Mouse (Mus musculus): ENCODE data around the gene Slc4a1ap. TPM values are rescaled to one million over a fixed set of nuclear protein-coding genes. Genes with fewer than 3 reads are reported as not detected.

The Slc4a1ap gene
- polyA plus RNA-seq, 1 experiment from 2014 or later: 15.0 TPM

- ATAC-seq (no peak), DNase-seq (ENCODE audit: low spot score) (no peak)
- 88% methylated on average over 3 of the region's 3 CpGs for WGBS
- Histone ChIP-seq H3K9me3 (ENCODE audit: low read length) (no peaks in the 10 kb centered on the region), H3K9ac (replicated peaks; ENCODE audit: low read depth) (no peak overlapping the region), H3K27me3 (replicated peaks; ENCODE audit: insufficient read depth, low read length) (no peaks in the 10 kb centered on the region), H3K4me3 (ENCODE audit: low read depth, low read length) (no peak overlapping the region), H3K4me2 (replicated peaks; ENCODE audit: low read depth, low read length) (no peak overlapping the region), H3K4me1 (ENCODE audit: insufficient read depth, low read depth, low read length) (no peaks in the 10 kb centered on the region; the same call in 1 of the 2 replicates), H3K36me3 (ENCODE audit: insufficient read depth, low read length) (no peaks in the 10 kb centered on the region), H3K27ac (ENCODE audit: low read length) (no peak overlapping the region)
- TF ChIP-seq CTCF (IDR thresholded peaks at IDR 0.05): no peak
- TF ChIP-seq EP300 (IDR thresholded peaks at IDR 0.05): no peak
Observed at GRCm38 (mm10) chr5:31573722-31574121, 46.9 kb downstream of the Slc4a1ap start.

GRCm38 (mm10) chr5:31576539-31576975 lies 49.8 kb downstream of the Slc4a1ap start:
- Histone ChIP-seq H3K4me2 (replicated peaks; ENCODE audit: low read depth, low read length) (no peak overlapping the region), H3K4me1 (ENCODE audit: insufficient read depth, low read depth, low read length) (no peaks in the 10 kb centered on the region; the same call in 1 of the 2 replicates), H3K4me3 (ENCODE audit: low read depth, low read length) (no peak overlapping the region), H3K27me3 (replicated peaks; ENCODE audit: insufficient read depth, low read length) (no peaks in the 10 kb centered on the region), H3K36me3 (ENCODE audit: insufficient read depth, low read length) (no peaks in the 10 kb centered on the region), H3K27ac (ENCODE audit: low read length) (peak overlapping the region; percentile 47; the same call in 1 of the 2 replicates), H3K9ac (replicated peaks; ENCODE audit: low read depth) (no peak overlapping the region), H3K9me3 (ENCODE audit: low read length) (no peaks in the 10 kb centered on the region)
- 50% methylated on average over 7 of the region's 7 CpGs for WGBS
- peak; percentile 84 for DNase-seq (ENCODE audit: low spot score)
- peak; percentile 98 for ATAC-seq
- TF ChIP-seq CTCF (IDR thresholded peaks at IDR 0.05) (no peak), EP300 (IDR thresholded peaks at IDR 0.05) (peak; percentile 68)

DNA sequence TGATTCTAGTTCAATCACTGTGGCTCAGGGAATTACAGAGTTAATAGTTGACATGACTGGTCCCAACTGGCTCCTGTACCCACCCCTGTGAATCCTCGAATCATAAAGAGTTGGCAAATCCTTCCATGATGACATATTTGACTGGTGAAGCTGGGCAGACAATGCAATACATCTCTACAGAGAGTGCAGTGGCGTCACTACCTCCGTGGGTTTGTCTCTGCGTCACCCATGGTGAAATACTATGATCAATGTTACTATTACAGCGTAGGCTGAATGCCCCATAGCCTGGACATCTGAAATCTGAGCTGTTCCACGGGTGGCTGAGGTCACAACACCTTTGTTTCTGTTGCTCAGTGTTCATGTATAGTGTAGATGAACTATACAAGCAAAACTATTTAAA lies 54.5 kb downstream of the Slc4a1ap start:
- Histone ChIP-seq H3K4me3 (ENCODE audit: low read depth, low read length) (no peak overlapping the region), H3K9ac (replicated peaks; ENCODE audit: low read depth) (no peak overlapping the region), H3K4me2 (replicated peaks; ENCODE audit: low read depth, low read length) (no peak overlapping the region), H3K27me3 (replicated peaks; ENCODE audit: insufficient read depth, low read length) (no peaks in the 10 kb centered on the region), H3K4me1 (ENCODE audit: insufficient read depth, low read depth, low read length) (no peaks in the 10 kb centered on the region), H3K27ac (ENCODE audit: low read length) (no peak overlapping the region), H3K36me3 (ENCODE audit: insufficient read depth, low read length) (no peaks in the 10 kb centered on the region), H3K9me3 (ENCODE audit: low read length) (no peaks in the 10 kb centered on the region; the same call in 1 of the 2 replicates)
- TF ChIP-seq EP300 (IDR thresholded peaks at IDR 0.05) (no peak), CTCF (IDR thresholded peaks at IDR 0.05) (no peak)
- ATAC-seq: no peak
- no peak for DNase-seq (ENCODE audit: low spot score)
- 59% methylated on average over 6 of the region's 6 CpGs for WGBS

DNA sequence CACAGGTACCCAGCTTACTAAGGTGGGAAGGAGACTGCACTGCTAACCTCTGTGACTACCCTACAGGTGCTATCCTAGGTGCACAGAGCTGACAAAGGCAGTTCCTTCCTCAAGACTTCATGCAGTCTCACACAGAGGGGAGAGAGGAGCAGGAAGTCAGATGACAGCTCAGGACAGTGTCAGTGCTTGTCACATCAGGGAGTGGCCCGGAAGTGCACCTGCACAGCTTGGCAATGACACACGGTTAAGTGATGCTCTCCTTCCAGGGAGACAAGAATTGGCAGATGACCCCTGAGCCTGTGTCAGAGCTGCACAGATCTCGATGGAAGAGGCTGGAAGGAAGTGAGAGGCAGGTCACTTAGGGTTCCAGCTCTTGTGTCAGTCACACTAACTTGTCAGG lies 55.1 kb downstream of the Slc4a1ap start:
- Histone ChIP-seq H3K9ac (replicated peaks; ENCODE audit: low read depth) (no peak overlapping the region), H3K27ac (ENCODE audit: low read length) (no peak overlapping the region), H3K4me3 (ENCODE audit: low read depth, low read length) (no peak overlapping the region), H3K9me3 (ENCODE audit: low read length) (no peaks in the 10 kb centered on the region; the same call in 1 of the 2 replicates), H3K4me2 (replicated peaks; ENCODE audit: low read depth, low read length) (no peak overlapping the region), H3K36me3 (ENCODE audit: insufficient read depth, low read length) (no peaks in the 10 kb centered on the region), H3K27me3 (replicated peaks; ENCODE audit: insufficient read depth, low read length) (no peaks in the 10 kb centered on the region), H3K4me1 (ENCODE audit: insufficient read depth, low read depth, low read length) (no peaks in the 10 kb centered on the region)
- DNase-seq (ENCODE audit: low spot score) (no peak), ATAC-seq (no peak)
- 39% methylated on average over 3 of the region's 3 CpGs for WGBS
- TF ChIP-seq EP300 (IDR thresholded peaks at IDR 0.05) (no peak), CTCF (IDR thresholded peaks at IDR 0.05) (no peak)

DNA sequence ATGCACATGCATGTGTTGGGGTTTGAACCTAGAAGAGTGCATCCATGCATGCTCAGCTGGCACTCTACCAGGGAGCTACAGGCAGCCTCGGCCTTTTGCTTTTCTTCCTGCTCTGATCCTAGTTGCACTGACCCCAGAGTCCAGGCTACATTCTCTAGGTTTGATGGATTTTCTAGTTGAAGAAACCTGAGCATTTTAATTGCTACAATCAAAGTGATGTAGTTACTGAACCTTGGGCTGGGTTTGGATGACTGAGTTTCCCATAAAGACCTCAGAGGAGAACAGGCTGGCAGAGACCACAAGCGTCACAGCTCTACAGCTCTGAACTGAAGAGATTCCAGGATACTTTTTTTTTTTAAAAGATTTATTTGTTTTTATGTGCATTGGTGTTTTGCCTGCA lies 56.5 kb downstream of the Slc4a1ap start:
- ATAC-seq: no peak
- H3K27ac ChIP-seq (ENCODE audit: low read length): no peak overlapping the region
- TF ChIP-seq CTCF (IDR thresholded peaks at IDR 0.05): no peak
- no peak for TF ChIP-seq EP300 (IDR thresholded peaks at IDR 0.05)

DNA sequence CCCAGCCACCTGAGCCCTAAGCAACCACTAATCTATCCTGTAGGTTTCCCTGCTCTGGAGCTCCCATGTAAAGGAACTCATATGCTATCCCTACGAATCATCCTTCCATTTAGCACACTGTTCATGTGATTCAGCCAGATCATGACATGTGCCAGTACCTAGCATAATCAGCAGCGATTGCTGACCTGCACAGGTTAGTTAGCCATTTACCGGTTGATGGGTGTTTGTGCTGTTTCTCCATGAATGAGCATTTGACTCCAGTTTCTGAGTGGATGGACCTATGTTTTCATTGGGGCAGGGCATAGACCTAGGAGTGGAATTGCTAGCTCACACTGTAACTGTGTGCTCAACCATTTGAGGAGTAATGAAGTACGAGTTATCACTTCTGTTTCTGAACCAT lies 58.7 kb downstream of the Slc4a1ap start:
- H3K4me1 ChIP-seq (ENCODE audit: insufficient read depth, low read depth, low read length): no peaks in the 10 kb centered on the region
- H3K9ac ChIP-seq (replicated peaks; ENCODE audit: low read depth): no peak overlapping the region
- no peaks in the 10 kb centered on the region for H3K27me3 ChIP-seq (replicated peaks; ENCODE audit: insufficient read depth, low read length)
- TF ChIP-seq EP300 (IDR thresholded peaks at IDR 0.05) (no peak), CTCF (IDR thresholded peaks at IDR 0.05) (no peak)
- no peaks in the 10 kb centered on the region for H3K36me3 ChIP-seq (ENCODE audit: insufficient read depth, low read length)
- WGBS: 95% methylated on average over 4 of the region's 4 CpGs
- H3K4me3 ChIP-seq (ENCODE audit: low read depth, low read length): no peak overlapping the region
- ATAC-seq (no peak), DNase-seq (ENCODE audit: low spot score) (no peak)
- no peak overlapping the region for H3K4me2 ChIP-seq (replicated peaks; ENCODE audit: low read depth, low read length)
- no peak overlapping the region for H3K27ac ChIP-seq (ENCODE audit: low read length)
- H3K9me3 ChIP-seq (ENCODE audit: low read length): no peaks in the 10 kb centered on the region; the same call in 1 of the 2 replicates

More for the DNA sequence above, 56.5 kb downstream of the Slc4a1ap start:
- H3K36me3 ChIP-seq (ENCODE audit: insufficient read depth, low read length): no peaks in the 10 kb centered on the region
- H3K4me2 ChIP-seq (replicated peaks; ENCODE audit: low read depth, low read length): no peak overlapping the region
- no peak overlapping the region for H3K4me3 ChIP-seq (ENCODE audit: low read depth, low read length)
- H3K9me3 ChIP-seq (ENCODE audit: low read length): no peaks in the 10 kb centered on the region; the same call in 1 of the 2 replicates
- no peaks in the 10 kb centered on the region for H3K4me1 ChIP-seq (ENCODE audit: insufficient read depth, low read depth, low read length)
- no peaks in the 10 kb centered on the region for H3K27me3 ChIP-seq (replicated peaks; ENCODE audit: insufficient read depth, low read length)
- no peak for DNase-seq (ENCODE audit: low spot score)
- 78% methylated on average over 2 of the region's 2 CpGs for WGBS
- H3K9ac ChIP-seq (replicated peaks; ENCODE audit: low read depth): no peak overlapping the region

GRCm38 (mm10) chr5:31588016-31588415 lies 61.2 kb downstream of the Slc4a1ap start:
- Histone ChIP-seq H3K36me3 (ENCODE audit: insufficient read depth, low read length) (no peaks in the 10 kb centered on the region), H3K27ac (ENCODE audit: low read length) (no peak overlapping the region), H3K9me3 (ENCODE audit: low read length) (no peaks in the 10 kb centered on the region; the same call in 1 of the 2 replicates), H3K27me3 (replicated peaks; ENCODE audit: insufficient read depth, low read length) (no peaks in the 10 kb centered on the region), H3K4me1 (ENCODE audit: insufficient read depth, low read depth, low read length) (no peaks in the 10 kb centered on the region), H3K9ac (replicated peaks; ENCODE audit: low read depth) (no peak overlapping the region), H3K4me2 (replicated peaks; ENCODE audit: low read depth, low read length) (no peak overlapping the region), H3K4me3 (ENCODE audit: low read depth, low read length) (no peak overlapping the region)
- 69% methylated on average over 2 of the region's 2 CpGs for WGBS
- DNase-seq (ENCODE audit: low spot score) (no peak), ATAC-seq (no peak)
- no peak for TF ChIP-seq CTCF (IDR thresholded peaks at IDR 0.05)
- TF ChIP-seq EP300 (IDR thresholded peaks at IDR 0.05): no peak

Data from lung, postnatal 0 days (tissue).